Mouse (Mus musculus) thymus, adult 2 months (tissue): ENCODE measurements around the gene Mtmr3. TPM values are rescaled to one million over a fixed set of nuclear protein-coding genes. Genes with fewer than 3 reads are reported as not detected.

Experiments
- DNase-seq: peaks from one replicate; pipeline ENCODE4 v3.0.0; 2021
- H3K27ac ChIP-seq: fragments of 200-500 bp; 2 replicates; pipeline ENCODE4 v1.5.1; 2012; ENCODE audit warnings: low read length, control low read depth; ENCODE audit not compliant: control insufficient read depth, insufficient read depth
- H3K27me3 ChIP-seq: fragments of 200-500 bp; 2 replicates; pipeline ENCODE4 v1.6.1; 2012; ENCODE audit warnings: mild to moderate bottlenecking, low read length, moderate library complexity, mixed read lengths; ENCODE audit not compliant: control insufficient read depth, insufficient read depth
- H3K36me3 ChIP-seq: fragments of 200-500 bp; 2 replicates; pipeline ENCODE4 v1.6.1; 2012; ENCODE audit warnings: mild to moderate bottlenecking, low read length, moderate library complexity; ENCODE audit not compliant: control insufficient read depth, insufficient read depth
- H3K4me1 ChIP-seq: fragments of 200-500 bp; replicated peaks from 2 replicates; pipeline ENCODE4 v1.6.1; 2012; ENCODE audit warnings: low read length; ENCODE audit not compliant: control insufficient read depth, insufficient read depth
- H3K4me3 ChIP-seq: fragments of 200-500 bp; 2 replicates; pipeline ENCODE4 v1.5.1; 2012; ENCODE audit warnings: mild to moderate bottlenecking, low read length, control low read depth, moderate library complexity; ENCODE audit not compliant: control insufficient read depth, insufficient read depth
- CTCF ChIP-seq: fragments of 200-500 bp; IDR thresholded peaks from 2 replicates; pipeline ENCODE4 v1.5.1; 2012; ENCODE audit warnings: mild to moderate bottlenecking, control low read depth, low read length, moderate library complexity, borderline replicate concordance; ENCODE audit not compliant: control insufficient read depth, poor library complexity, insufficient read depth; ENCODE audit errors: extremely low read depth
- POLR2A ChIP-seq: fragments of 200-500 bp; IDR thresholded peaks from 2 replicates; pipeline ENCODE4 v1.6.1; 2012; ENCODE audit warnings: mild to moderate bottlenecking, low read length, control low read depth, moderate library complexity; ENCODE audit not compliant: control insufficient read depth, poor library complexity, insufficient read depth; ENCODE audit errors: extremely low read depth
- WGBS: fragments of 180-500 bp; shearing (Covaris S2); methylation state at CpG from one replicate; pipeline ENCODE4 v1.1.7; 2018; 5-methylcytosine and 5-hydroxymethylcytosine counted together
- polyA plus RNA-seq: library from polyadenylated mRNA; depleted of rRNA; stranded (reverse); fragments of >200 nt; gene quantifications from 2 replicates; pipeline ENCODE4 v1.2.3, GENCODE M21; 2012

The Mtmr3 gene
- polyA plus RNA-seq, 1 experiment, result 55.9 TPM

- Histone ChIP-seq H3K4me3 (no peak overlapping the region), H3K36me3 (no peaks in the 10 kb centered on the region), H3K27me3 (no peaks in the 10 kb centered on the region), H3K4me1 (peaks cover 4% of the 10 kb centered on the region), H3K27ac (no peak overlapping the region)
- TF ChIP-seq CTCF, result no peak
- DNase-seq, result no peak
- 92% methylated on average over 4 of the region's 4 CpGs for WGBS
Observed at GRCm38 (mm10) chr11:4466191-4466590, 128.5 kb downstream of the Mtmr3 start.

- no peak for TF ChIP-seq POLR2A
- TF ChIP-seq CTCF, result no peak
- DNase-seq, result no peak
- Histone ChIP-seq H3K36me3 (no peaks in the 10 kb centered on the region), H3K27me3 (no peaks in the 10 kb centered on the region), H3K27ac (no peak overlapping the region), H3K4me1 (peaks cover 6% of the 10 kb centered on the region), H3K4me3 (no peak overlapping the region)
- 92% methylated on average over 4 of the region's 4 CpGs for WGBS
Observed at GRCm38 (mm10) chr11:4464616-4465015, 130.0 kb downstream of the Mtmr3 start.

- no peak for TF ChIP-seq POLR2A
- TF ChIP-seq CTCF, result no peak
Observed at GRCm38 (mm10) chr11:4464186-4464585, 130.5 kb downstream of the Mtmr3 start.

GRCm38 (mm10) chr11:4462868-4463267 lies 131.8 kb downstream of the Mtmr3 start:
- TF ChIP-seq CTCF (no peak), POLR2A (no peak)
- Histone ChIP-seq H3K36me3 (no peaks in the 10 kb centered on the region), H3K4me3 (no peak overlapping the region), H3K4me1 (peaks cover 8% of the 10 kb centered on the region), H3K27ac (no peak overlapping the region), H3K27me3 (no peaks in the 10 kb centered on the region)
- DNase-seq, result no peak
- 81% methylated on average over 2 of the region's 2 CpGs for WGBS

More at GRCm38 (mm10) chr11:4464186-4464585, 130.5 kb downstream of the Mtmr3 start:
- Histone ChIP-seq H3K4me1 (peaks cover 6% of the 10 kb centered on the region), H3K27me3 (no peaks in the 10 kb centered on the region), H3K36me3 (no peaks in the 10 kb centered on the region), H3K4me3 (no peak overlapping the region), H3K27ac (no peak overlapping the region)
- no peak for DNase-seq
- 90% methylated on average over 1 of the region's 1 CpGs for WGBS

- Histone ChIP-seq H3K27ac (no peak overlapping the region), H3K4me3 (no peak overlapping the region), H3K27me3 (no peaks in the 10 kb centered on the region), H3K4me1 (peaks cover 8% of the 10 kb centered on the region), H3K36me3 (no peaks in the 10 kb centered on the region)
- 44% methylated on average over 12 of the region's 12 CpGs for WGBS
- TF ChIP-seq POLR2A, result no peak
- no peak for DNase-seq
Observed at GRCm38 (mm10) chr11:4461154-4461553, 133.5 kb downstream of the Mtmr3 start.

GRCm38 (mm10) chr11:4460615-4461014 lies 134.0 kb downstream of the Mtmr3 start:
- no peak overlapping the region for H3K27ac ChIP-seq
- H3K4me3 ChIP-seq, result no peak overlapping the region
- H3K4me1 ChIP-seq, result peaks cover 8% of the 10 kb centered on the region
- no peaks in the 10 kb centered on the region for H3K27me3 ChIP-seq
- DNase-seq, result no peak
- 20% methylated on average over 5 of the region's 5 CpGs for WGBS
- no peaks in the 10 kb centered on the region for H3K36me3 ChIP-seq
- TF ChIP-seq CTCF (no peak), POLR2A (no peak)

GRCm38 (mm10) chr11:4454895-4455535 lies 139.6 kb downstream of the Mtmr3 start:
- Histone ChIP-seq H3K27me3 (no peaks in the 10 kb centered on the region), H3K27ac (no peak overlapping the region), H3K4me3 (no peak overlapping the region), H3K4me1 (peaks cover 2% of the 10 kb centered on the region), H3K36me3 (no peaks in the 10 kb centered on the region)
- WGBS, result 81% methylated on average over 8 of the region's 8 CpGs
- TF ChIP-seq CTCF (no peak), POLR2A (no peak)
- no peak for DNase-seq
